16 mouse cellular contexts compared by ENCODE assay signal in the genomic region with DNA sequence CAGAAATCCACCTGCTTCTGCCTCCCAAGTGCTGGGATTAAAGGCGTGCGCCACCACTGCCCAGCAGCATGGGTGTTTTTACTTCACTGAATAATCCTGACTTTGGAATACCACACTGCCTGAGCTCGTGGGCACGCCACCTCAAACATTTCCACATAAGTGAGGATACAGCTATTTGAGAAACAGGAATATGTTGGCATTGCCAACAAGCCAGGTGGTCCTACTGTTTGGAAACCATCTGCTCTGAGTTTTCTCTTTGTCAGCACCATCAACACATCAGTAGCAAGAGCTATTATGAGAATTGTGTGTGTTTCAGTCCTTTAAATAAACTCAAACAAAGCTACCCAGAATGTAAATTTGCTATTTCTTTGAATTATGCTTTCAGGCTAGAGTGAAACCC.
DNase-seq lines count a peak whose midpoint lies in the region; ATAC-seq lines count a peak whose summit lies in the region.
"Had no signal": no experiment of that assay in that cellular context is flagged by ENCODE, and none has a peak within 500 bp of the region (broad histone marks: within the 10 kb centered on the region; RNA-seq: fewer than 3 reads in every experiment).

No protein-coding gene starts in this region.

- H3K4me1 ChIP-seq in forebrain, embryonic 16.5 days (replicated peaks; ENCODE audit: control insufficient read depth, insufficient read depth, low read length), result 0 out of 2 replicates have a peak, but pooled peaks cover 4% of the 10 kb centered on the region
- H3K4me1 ChIP-seq in kidney, embryonic 16.5 days (ENCODE audit: insufficient read depth, low read length), result 0 out of 2 replicates have a peak, but pooled peaks cover 4% of the 10 kb centered on the region
- H3K4me1 ChIP-seq: limb, embryonic 15.5 days; midbrain, embryonic 13.5 days had no signal

- peak; percentile 90 for ATAC-seq in forebrain, embryonic 16.5 days
- no peak for ATAC-seq in kidney, embryonic 16.5 days (ENCODE audit: low FRiP score, low TSS enrichment)
- ATAC-seq: CD4-positive, CD25-positive, alpha-beta regulatory T cell, adult 4 months; midbrain, embryonic 13.5 days had no signal

- H3K27ac ChIP-seq in forebrain, embryonic 16.5 days (ENCODE audit: low read length), result no peak overlapping the region
- H3K27ac ChIP-seq in kidney, embryonic 16.5 days (ENCODE audit: low read length), result no peak overlapping the region
- H3K27ac ChIP-seq: kidney, embryonic 15.5 days; limb, embryonic 15.5 days; midbrain, embryonic 13.5 days had no signal

- H3K4me2 ChIP-seq in forebrain, embryonic 16.5 days (ENCODE audit: low read length), result no peak overlapping the region
- no peak overlapping the region for H3K4me2 ChIP-seq in kidney, embryonic 16.5 days (replicated peaks; ENCODE audit: low read depth, low read length)
- H3K4me2 ChIP-seq: kidney, embryonic 15.5 days; limb, embryonic 15.5 days; midbrain, embryonic 13.5 days had no signal

- 66% methylated on average over 4 of the region's 4 CpGs for WGBS in forebrain, embryonic 16.5 days
- 91% methylated on average over 4 of the region's 4 CpGs for WGBS in kidney, embryonic 16.5 days

- DNase-seq in right cerebral cortex, adult 18-20 months, result peak; percentile 70
- DNase-seq in right cerebral cortex, postnatal 14 days, result no peak
- peak; percentile 53 to 69 for DNase-seq in layer of hippocampus, postnatal 36 days
- DNase-seq in kidney, adult 11 months, result no peak
- no peak for DNase-seq in yolk sac, embryonic 10.5 days (ENCODE audit: low spot score)
- no peak for DNase-seq in gastrocnemius, postnatal 36 days
- DNase-seq: adrenal gland, adult 8-10 months; heart, adult 11 months; heart, postnatal 36 days; thymus, postnatal 14 days had no signal

- no peak overlapping the region for H3K4me3 ChIP-seq in forebrain, embryonic 16.5 days (replicated peaks; ENCODE audit: low read length)
- H3K4me3 ChIP-seq in kidney, embryonic 16.5 days (ENCODE audit: low read length), result no peak overlapping the region
- H3K4me3 ChIP-seq: kidney, embryonic 15.5 days; limb, embryonic 15.5 days; midbrain, embryonic 13.5 days had no signal

- no peaks in the 10 kb centered on the region for H3K9me3 ChIP-seq in forebrain, embryonic 16.5 days (ENCODE audit: control insufficient read depth, low read length)
- H3K9me3 ChIP-seq in kidney, embryonic 16.5 days (ENCODE audit: low read length), result no peaks in the 10 kb centered on the region
- H3K9me3 ChIP-seq: kidney, embryonic 15.5 days; limb, embryonic 15.5 days; midbrain, embryonic 13.5 days had no signal

- H3K9ac ChIP-seq in forebrain, embryonic 16.5 days (replicated peaks; ENCODE audit: low read depth, low read length), result no peak overlapping the region
- H3K9ac ChIP-seq in kidney, embryonic 16.5 days (replicated peaks; ENCODE audit: low read length), result no peak overlapping the region
- H3K9ac ChIP-seq: kidney, embryonic 15.5 days; limb, embryonic 15.5 days; midbrain, embryonic 13.5 days had no signal

- H3K27me3 ChIP-seq in forebrain, embryonic 16.5 days (replicated peaks; ENCODE audit: control insufficient read depth, insufficient read depth, low read length), result no peaks in the 10 kb centered on the region
- H3K27me3 ChIP-seq in kidney, embryonic 16.5 days (ENCODE audit: insufficient read depth, low read length), result no peaks in the 10 kb centered on the region
- H3K27me3 ChIP-seq: kidney, embryonic 15.5 days; limb, embryonic 15.5 days; midbrain, embryonic 13.5 days had no signal

- no peaks in the 10 kb centered on the region for H3K36me3 ChIP-seq in forebrain, embryonic 16.5 days (ENCODE audit: control insufficient read depth, insufficient read depth)
- H3K36me3 ChIP-seq in kidney, embryonic 16.5 days (ENCODE audit: insufficient read depth, low read length), result no peaks in the 10 kb centered on the region
- H3K36me3 ChIP-seq: kidney, embryonic 15.5 days; limb, embryonic 15.5 days; midbrain, embryonic 13.5 days had no signal

- intact Hi-C loops in gastrocnemius, postnatal 36 days (cut with DNase I), result no loop called here

Comparison
In these comparisons a context has a peak if more than half of its experiments do, and no peak if none do; other contexts are left out.
1. DNase-seq: peak in right cerebral cortex, adult 18-20 months (single experiment) and layer of hippocampus, postnatal 36 days (2 of 2); none in right cerebral cortex, postnatal 14 days (single experiment), kidney, adult 11 months (single experiment), yolk sac, embryonic 10.5 days (single experiment) and gastrocnemius, postnatal 36 days (0 of 2).